Mouse (Mus musculus) megakaryocyte, embryonic 14.5 days (primary cell): ENCODE results near the gene Apoa1. TPM values are rescaled to one million over a fixed set of nuclear protein-coding genes. Genes with fewer than 3 reads are reported as not detected.

Source experiments
- H3K27me3 ChIP-seq: replicated peaks from 2 replicates; pipeline ENCODE3; 2012; ENCODE audit warnings: inconsistent platforms
- H3K36me3 ChIP-seq: replicated peaks from 2 replicates; pipeline ENCODE3; 2012; ENCODE audit warnings: low read length, inconsistent platforms, mixed read lengths
- H3K4me1 ChIP-seq: 2 replicates; pipeline ENCODE4 v1.6.1; 2012; ENCODE audit warnings: inconsistent platforms
- H3K4me3 ChIP-seq: replicated peaks from 2 replicates; pipeline ENCODE3; 2012; ENCODE audit warnings: moderate library complexity, mild to moderate bottlenecking, inconsistent platforms
- H3K9me3 ChIP-seq: 2 replicates; pipeline ENCODE4 v1.6.1; 2012; ENCODE audit warnings: inconsistent platforms
- FLI1 ChIP-seq: IDR thresholded peaks from 2 replicates; pipeline ENCODE4 v1.6.1; 2012; ENCODE audit warnings: low read length, inconsistent platforms, mixed read lengths
- GATA1 ChIP-seq: IDR thresholded peaks from 3 replicates; pipeline ENCODE4 v1.6.1; 2012; ENCODE audit warnings: mixed read lengths, low read length, inconsistent platforms, borderline replicate concordance
- polyA plus RNA-seq: library from polyadenylated mRNA; stranded (reverse); fragments of >175 nt; gene quantifications from 2 replicates; pipeline ENCODE4 v1.2.3, GENCODE M21; 2012; ENCODE audit warnings: low replicate concordance; ENCODE audit not compliant: insufficient read depth

Gene Apoa1
- polyA plus RNA-seq, 1 experiment: 1.4 TPM

DNA sequence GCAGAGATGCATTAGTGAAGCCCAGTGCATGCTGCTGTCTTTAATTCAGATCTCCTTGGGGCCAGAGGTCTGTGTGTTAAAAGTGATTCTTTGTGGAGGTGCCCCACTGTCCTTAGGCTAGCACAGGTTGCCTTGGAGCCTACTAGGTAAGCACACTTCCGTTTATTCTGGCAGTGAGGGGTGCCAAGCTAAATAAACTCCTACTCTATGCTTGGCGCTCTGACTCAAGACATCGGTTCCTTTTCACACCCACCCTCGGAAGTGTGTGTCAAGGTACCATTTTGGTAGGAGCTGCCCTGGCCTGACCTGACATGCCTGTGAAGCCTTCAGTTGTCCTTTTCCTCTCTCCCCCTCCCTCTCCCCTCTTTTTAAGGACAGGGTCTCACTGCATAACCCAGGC, 14.1 kb upstream of the Apoa1 start:
- peaks cover 48% of the 10 kb centered on the region for H3K4me1 ChIP-seq
- no peak overlapping the region for H3K4me3 ChIP-seq
- TF ChIP-seq FLI1 (no peak), GATA1 (no peak)
- peaks cover 97% of the 10 kb centered on the region for H3K36me3 ChIP-seq
- H3K27me3 ChIP-seq: no peaks in the 10 kb centered on the region
- no peaks in the 10 kb centered on the region for H3K9me3 ChIP-seq

- Histone ChIP-seq H3K4me3 (peak overlapping the region; percentile 44), H3K27me3 (no peaks in the 10 kb centered on the region), H3K36me3 (peaks cover 97% of the 10 kb centered on the region), H3K9me3 (no peaks in the 10 kb centered on the region), H3K4me1 (peaks cover 48% of the 10 kb centered on the region)
- no peak for TF ChIP-seq FLI1
Measured at GRCm38 (mm10) chr9:46214946-46215337, 13.4 kb upstream of the Apoa1 start.

DNA sequence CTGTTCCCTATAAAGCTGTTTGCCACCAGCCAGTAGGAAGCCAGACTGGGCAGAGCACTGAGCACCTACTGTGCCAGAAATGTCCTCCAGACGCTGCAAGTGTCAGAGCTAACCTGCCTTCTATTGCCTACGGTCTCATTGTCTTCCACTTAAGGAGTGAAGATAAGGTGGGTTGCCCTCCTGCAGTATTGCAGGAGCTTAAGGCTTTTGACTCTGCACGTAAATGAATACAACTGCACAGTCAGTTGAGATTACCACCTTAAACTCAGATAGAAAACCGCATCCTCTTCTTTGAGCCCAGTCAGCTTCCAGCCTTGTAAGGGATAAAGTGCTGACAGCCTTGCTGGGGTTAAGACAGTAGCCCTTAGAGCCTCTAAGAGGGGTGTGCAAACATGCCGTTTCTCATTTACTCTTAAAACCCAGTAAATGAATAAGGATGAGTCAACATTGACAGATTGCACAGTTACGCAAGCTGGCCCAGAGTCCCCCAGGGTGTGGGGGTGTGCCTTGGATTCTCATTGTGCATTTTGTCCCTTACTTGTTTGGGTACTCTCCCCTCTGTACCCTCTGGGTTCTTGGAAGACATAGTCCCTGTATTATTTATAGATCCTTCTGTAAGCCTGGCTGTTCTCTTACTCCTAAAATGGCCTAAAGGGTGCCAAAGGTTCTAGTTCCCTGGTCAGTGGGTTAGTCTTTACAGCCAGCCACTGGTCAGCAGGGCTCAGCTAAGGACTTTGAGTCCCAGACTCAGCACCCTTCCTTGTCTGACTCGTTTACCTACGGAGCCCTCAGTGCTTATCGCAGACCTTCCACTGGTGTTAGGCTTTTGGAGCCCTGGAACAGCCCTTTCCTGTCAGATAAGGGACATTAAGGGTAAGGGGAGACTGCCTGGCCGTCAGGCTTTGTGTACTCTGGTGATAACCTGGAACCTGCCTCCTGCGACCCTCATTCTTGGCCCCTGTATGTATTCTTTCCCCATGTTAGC, 12.8 kb upstream of the Apoa1 start:
- Histone ChIP-seq H3K4me3 (peak overlapping the region; percentile 44), H3K27me3 (no peaks in the 10 kb centered on the region), H3K36me3 (peaks cover 97% of the 10 kb centered on the region), H3K9me3 (no peaks in the 10 kb centered on the region), H3K4me1 (peaks cover 48% of the 10 kb centered on the region)
- TF ChIP-seq FLI1 (no peak), GATA1 (no peak)

DNA sequence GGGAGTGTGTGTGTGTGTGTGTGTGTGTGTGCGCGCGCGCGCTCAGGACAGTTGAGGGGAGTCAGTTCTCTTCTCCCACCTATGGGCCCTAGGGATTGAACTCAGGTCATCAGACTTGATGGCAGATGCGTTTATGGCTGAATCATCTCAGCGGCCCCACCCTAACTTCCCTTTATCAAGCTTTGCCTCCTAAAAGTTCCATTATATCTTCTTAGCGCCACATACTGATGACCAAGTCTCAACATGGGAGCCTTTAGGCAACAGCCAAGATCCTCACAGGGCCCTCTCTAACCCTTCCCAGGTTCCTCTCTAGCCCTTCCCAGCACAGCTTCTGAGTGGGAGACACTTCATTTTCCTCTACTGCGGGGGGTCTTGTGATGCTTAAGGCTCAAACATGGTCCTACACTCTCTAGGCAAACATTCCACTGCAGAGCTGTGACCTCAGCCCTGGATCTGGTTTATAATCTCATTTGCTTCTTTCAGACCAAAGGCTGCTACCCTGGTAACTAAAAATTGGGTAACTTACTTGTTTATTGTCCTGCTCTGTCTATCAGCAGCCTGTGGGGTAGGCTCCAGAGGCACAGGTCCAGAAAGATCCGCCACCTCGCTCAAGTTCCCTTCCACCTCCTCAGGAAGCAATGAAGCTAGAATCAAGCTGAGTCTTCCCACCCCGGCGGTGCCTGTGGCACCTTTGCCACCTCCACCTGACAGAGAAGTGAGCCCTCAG, 11.5 kb upstream of the Apoa1 start:
- Histone ChIP-seq H3K27me3 (no peaks in the 10 kb centered on the region), H3K9me3 (no peaks in the 10 kb centered on the region), H3K4me3 (no peak overlapping the region), H3K4me1 (peaks cover 46% of the 10 kb centered on the region), H3K36me3 (peaks cover 97% of the 10 kb centered on the region)
- no peak for TF ChIP-seq GATA1
- TF ChIP-seq FLI1: no peak

GRCm38 (mm10) chr9:46218176-46218575, 10.2 kb upstream of the Apoa1 start:
- Histone ChIP-seq H3K27me3 (no peaks in the 10 kb centered on the region), H3K4me1 (peaks cover 42% of the 10 kb centered on the region), H3K9me3 (no peaks in the 10 kb centered on the region), H3K36me3 (peaks cover 97% of the 10 kb centered on the region), H3K4me3 (no peak overlapping the region)
- no peak for TF ChIP-seq GATA1
- no peak for TF ChIP-seq FLI1

- no peaks in the 10 kb centered on the region for H3K9me3 ChIP-seq
- H3K27me3 ChIP-seq: no peaks in the 10 kb centered on the region
- TF ChIP-seq FLI1: no peak
- TF ChIP-seq GATA1: no peak
- no peak overlapping the region for H3K4me3 ChIP-seq
- H3K4me1 ChIP-seq: peaks cover 38% of the 10 kb centered on the region
- H3K36me3 ChIP-seq: peaks cover 74% of the 10 kb centered on the region
Measured at GRCm38 (mm10) chr9:46223090-46223489, 5.3 kb upstream of the Apoa1 start.

- Histone ChIP-seq H3K9me3 (no peaks in the 10 kb centered on the region), H3K4me1 (peaks cover 48% of the 10 kb centered on the region), H3K36me3 (peaks cover 65% of the 10 kb centered on the region), H3K27me3 (peaks cover 10% of the 10 kb centered on the region), H3K4me3 (no peak overlapping the region)
- TF ChIP-seq FLI1 (no peak), GATA1 (no peak)
Measured at GRCm38 (mm10) chr9:46224101-46224500, 4.3 kb upstream of the Apoa1 start.

GRCm38 (mm10) chr9:46224945-46225660, 3.3 kb upstream of the Apoa1 start:
- no peaks in the 10 kb centered on the region for H3K9me3 ChIP-seq
- H3K27me3 ChIP-seq: peaks cover 18% of the 10 kb centered on the region
- no peak for TF ChIP-seq FLI1
- no peak for TF ChIP-seq GATA1
- H3K36me3 ChIP-seq: peaks cover 55% of the 10 kb centered on the region
- H3K4me3 ChIP-seq: no peak overlapping the region
- H3K4me1 ChIP-seq: peaks cover 58% of the 10 kb centered on the region

GRCm38 (mm10) chr9:46227064-46227614, 1.2 kb upstream of the Apoa1 start:
- no peaks in the 10 kb centered on the region for H3K9me3 ChIP-seq
- H3K4me1 ChIP-seq: peaks cover 64% of the 10 kb centered on the region
- peaks cover 35% of the 10 kb centered on the region for H3K36me3 ChIP-seq
- H3K4me3 ChIP-seq: no peak overlapping the region
- peaks cover 36% of the 10 kb centered on the region for H3K27me3 ChIP-seq
- TF ChIP-seq FLI1 (no peak), GATA1 (no peak)
